Mouse (Mus musculus) kidney, embryonic 15.5 days (tissue): ENCODE measurements around the gene Cys1. TPM values are rescaled to one million over a fixed set of nuclear protein-coding genes. Genes with fewer than 3 reads are reported as not detected.

Source experiments
- ATAC-seq: fragments of 200-750 bp; cut with Nextera tagmentation; replicated peaks from 2 replicates; pipeline ENCODE4 v1.8.0; 2017; ENCODE audit warnings: moderate TSS enrichment; ENCODE audit not compliant: low FRiP score
- H3K27ac ChIP-seq: fragments of 300-500 bp; sonication (generic); 2 replicates; pipeline ENCODE4 v1.5.1; 2015; ENCODE audit warnings: mild to moderate bottlenecking, inconsistent platforms
- H3K27me3 ChIP-seq: fragments of 300-500 bp; sonication (generic); 2 replicates; pipeline ENCODE4 v1.6.1; 2015; ENCODE audit warnings: inconsistent platforms
- H3K36me3 ChIP-seq: fragments of 300-500 bp; sonication (generic); 2 replicates; pipeline ENCODE4 v1.6.1; 2015; ENCODE audit warnings: inconsistent platforms
- H3K4me1 ChIP-seq: fragments of 300-500 bp; sonication (generic); 2 replicates; pipeline ENCODE4 v1.6.1; 2015; ENCODE audit warnings: inconsistent platforms
- H3K4me2 ChIP-seq: fragments of 300-500 bp; sonication (generic); 2 replicates; pipeline ENCODE4 v1.6.1; 2015; ENCODE audit warnings: moderate library complexity, mild to moderate bottlenecking, inconsistent platforms
- H3K4me3 ChIP-seq: fragments of 300-500 bp; sonication (generic); replicated peaks from 2 replicates; pipeline ENCODE4 v1.5.1; 2015; ENCODE audit warnings: mild to moderate bottlenecking, inconsistent platforms
- H3K9ac ChIP-seq: fragments of 300-500 bp; sonication (generic); 2 replicates; pipeline ENCODE4 v1.6.1; 2015; ENCODE audit warnings: mild to moderate bottlenecking, inconsistent platforms
- H3K9me3 ChIP-seq: fragments of 300-500 bp; sonication (generic); replicated peaks from 2 replicates; pipeline ENCODE4 v1.6.1; 2016; ENCODE audit warnings: inconsistent platforms
- WGBS: fragments of 180-500 bp; shearing (Covaris S2); methylation state at CpG from one replicate; pipeline ENCODE4 v1.1.7; 2015; ENCODE audit warnings: mixed read lengths; 5-methylcytosine and 5-hydroxymethylcytosine counted together
- polyA plus RNA-seq: library from polyadenylated mRNA; unstranded; fragments of >200 nt; fragmentation: Nextera tagmentation; extraction: Ambion mirVana; gene quantifications from 2 replicates; pipeline ENCODE4 v1.2.1, GENCODE M21; 2015

The Cys1 gene
- polyA plus RNA-seq, 1 experiment from 2014 or later: 10.8 TPM

GRCm38 (mm10) chr12:24696500-24697483, 15.2 kb upstream of the Cys1 start:
- H3K9ac ChIP-seq: no peak overlapping the region
- peaks cover 3% of the 10 kb centered on the region; the same call in 1 of the 2 replicates for H3K27me3 ChIP-seq
- H3K36me3 ChIP-seq: no peaks in the 10 kb centered on the region
- peaks cover 3% of the 10 kb centered on the region for H3K4me1 ChIP-seq
- peak; percentile 93 for ATAC-seq
- WGBS: 39% methylated on average over 16 of the region's 16 CpGs
- H3K4me2 ChIP-seq: no peak overlapping the region
- H3K9me3 ChIP-seq: no peaks in the 10 kb centered on the region
- no peak overlapping the region for H3K27ac ChIP-seq
- no peak overlapping the region for H3K4me3 ChIP-seq

GRCm38 (mm10) chr12:24690351-24690750, 8.7 kb upstream of the Cys1 start:
- peak; percentile 55 for ATAC-seq
- no peaks in the 10 kb centered on the region for H3K9me3 ChIP-seq
- H3K4me2 ChIP-seq: no peak overlapping the region
- H3K4me1 ChIP-seq: peaks cover 11% of the 10 kb centered on the region
- peak overlapping the region; percentile 19 for H3K27ac ChIP-seq
- no peak overlapping the region for H3K9ac ChIP-seq
- H3K27me3 ChIP-seq: no peaks in the 10 kb centered on the region
- H3K4me3 ChIP-seq: no peak overlapping the region
- H3K36me3 ChIP-seq: no peaks in the 10 kb centered on the region
- 48% methylated on average over 3 of the region's 3 CpGs for WGBS

- no peak overlapping the region for H3K4me3 ChIP-seq
- 59% methylated on average over 11 of the region's 11 CpGs for WGBS
- no peaks in the 10 kb centered on the region for H3K9me3 ChIP-seq
- peak overlapping the region; percentile 94 for H3K27ac ChIP-seq
- no peak overlapping the region for H3K4me2 ChIP-seq
- ATAC-seq: 0 out of 2 replicates have a peak, but pooled peaks have one; percentile 19
- H3K36me3 ChIP-seq: no peaks in the 10 kb centered on the region
- H3K9ac ChIP-seq: 0 out of 2 replicates have a peak overlapping the region, but pooled peaks have one; percentile 8
- H3K27me3 ChIP-seq: peaks cover 14% of the 10 kb centered on the region
- peaks cover 37% of the 10 kb centered on the region for H3K4me1 ChIP-seq
These were observed 5.2 kb upstream of the Cys1 start for GRCm38 (mm10) chr12:24686696-24687346.

GRCm38 (mm10) chr12:24686038-24686695, 4.6 kb upstream of the Cys1 start:
- peaks cover 43% of the 10 kb centered on the region for H3K4me1 ChIP-seq
- 47% methylated on average over 6 of the region's 6 CpGs for WGBS
- no peaks in the 10 kb centered on the region for H3K36me3 ChIP-seq
- H3K4me2 ChIP-seq: peak overlapping the region; percentile 22; the same call in 1 of the 2 replicates
- no peak overlapping the region for H3K4me3 ChIP-seq
- H3K9me3 ChIP-seq: no peaks in the 10 kb centered on the region
- H3K27ac ChIP-seq: peak overlapping the region; percentile 94
- H3K9ac ChIP-seq: no peak overlapping the region
- peak; percentile 86 for ATAC-seq
- peaks cover 20% of the 10 kb centered on the region for H3K27me3 ChIP-seq

GRCm38 (mm10) chr12:24683461-24683860, 1.8 kb upstream of the Cys1 start:
- no peak for ATAC-seq
- no peak overlapping the region for H3K4me3 ChIP-seq
- H3K4me1 ChIP-seq: peaks cover 62% of the 10 kb centered on the region
- H3K27me3 ChIP-seq: peaks cover 25% of the 10 kb centered on the region
- 0 out of 2 replicates have a peak overlapping the region, but pooled peaks have one; percentile 7 for H3K27ac ChIP-seq
- no peak overlapping the region for H3K9ac ChIP-seq
- H3K9me3 ChIP-seq: no peaks in the 10 kb centered on the region
- H3K4me2 ChIP-seq: no peak overlapping the region
- WGBS: 71% methylated on average over 7 of the region's 7 CpGs
- no peaks in the 10 kb centered on the region for H3K36me3 ChIP-seq

GRCm38 (mm10) chr12:24682563-24682962, 950 bp upstream of the Cys1 start:
- H3K4me1 ChIP-seq: peaks cover 62% of the 10 kb centered on the region
- peak overlapping the region; percentile 91 for H3K4me2 ChIP-seq
- H3K9ac ChIP-seq: no peak overlapping the region
- no peaks in the 10 kb centered on the region for H3K9me3 ChIP-seq
- 42% methylated on average over 8 of the region's 8 CpGs for WGBS
- no peaks in the 10 kb centered on the region for H3K36me3 ChIP-seq
- H3K27ac ChIP-seq: peak overlapping the region; percentile 90
- H3K4me3 ChIP-seq: peak overlapping the region; percentile 4; the same call in 1 of the 2 replicates
- peaks cover 25% of the 10 kb centered on the region for H3K27me3 ChIP-seq
- no peak for ATAC-seq

- under 1% methylated on average over 61 of the region's 61 CpGs for WGBS
- Histone ChIP-seq H3K9me3 (no peaks in the 10 kb centered on the region), H3K4me1 (peaks cover 59% of the 10 kb centered on the region), H3K36me3 (no peaks in the 10 kb centered on the region; the same call in 1 of the 2 replicates), H3K4me2 (peak overlapping the region; percentile 91), H3K27me3 (peaks cover 25% of the 10 kb centered on the region), H3K9ac (peak overlapping the region; percentile 77), H3K4me3 (peak overlapping the region; percentile 68), H3K27ac (peak overlapping the region; percentile 90)
- peak; percentile 61 for ATAC-seq
These were observed 924 bp downstream of the Cys1 start for GRCm38 (mm10) chr12:24680492-24681285.

GRCm38 (mm10) chr12:24680096-24680491, 1.5 kb downstream of the Cys1 start:
- peak overlapping the region; percentile 91 for H3K4me2 ChIP-seq
- H3K27ac ChIP-seq: peak overlapping the region; percentile 90
- no peaks in the 10 kb centered on the region; the same call in 1 of the 2 replicates for H3K36me3 ChIP-seq
- 13% methylated on average over 9 of the region's 9 CpGs for WGBS
- no peaks in the 10 kb centered on the region for H3K9me3 ChIP-seq
- ATAC-seq: no peak
- H3K9ac ChIP-seq: peak overlapping the region; percentile 77
- H3K27me3 ChIP-seq: peaks cover 25% of the 10 kb centered on the region
- H3K4me3 ChIP-seq: peak overlapping the region; percentile 68
- H3K4me1 ChIP-seq: peaks cover 57% of the 10 kb centered on the region

GRCm38 (mm10) chr12:24662131-24662530, 19.5 kb downstream of the Cys1 start:
- Histone ChIP-seq H3K27ac (no peak overlapping the region), H3K4me2 (no peak overlapping the region), H3K4me3 (no peak overlapping the region), H3K9me3 (no peaks in the 10 kb centered on the region), H3K9ac (no peak overlapping the region), H3K27me3 (no peaks in the 10 kb centered on the region), H3K4me1 (no peaks in the 10 kb centered on the region), H3K36me3 (peaks cover 72% of the 10 kb centered on the region)
- ATAC-seq: no peak
- WGBS: 86% methylated on average over 5 of the region's 5 CpGs

GRCm38 (mm10) chr12:24661100-24661499, 20.5 kb downstream of the Cys1 start:
- peaks cover 73% of the 10 kb centered on the region for H3K36me3 ChIP-seq
- ATAC-seq: no peak
- no peak overlapping the region for H3K4me3 ChIP-seq
- no peak overlapping the region for H3K4me2 ChIP-seq
- no peaks in the 10 kb centered on the region for H3K27me3 ChIP-seq
- WGBS: 86% methylated on average over 4 of the region's 4 CpGs
- H3K9me3 ChIP-seq: no peaks in the 10 kb centered on the region
- H3K9ac ChIP-seq: no peak overlapping the region
- no peak overlapping the region for H3K27ac ChIP-seq
- peaks cover 8% of the 10 kb centered on the region for H3K4me1 ChIP-seq

GRCm38 (mm10) chr12:24659923-24660322, 21.7 kb downstream of the Cys1 start:
- no peak overlapping the region for H3K4me3 ChIP-seq
- H3K27me3 ChIP-seq: no peaks in the 10 kb centered on the region
- no peak overlapping the region for H3K4me2 ChIP-seq
- H3K27ac ChIP-seq: no peak overlapping the region
- peaks cover 18% of the 10 kb centered on the region for H3K4me1 ChIP-seq
- no peak for ATAC-seq
- H3K9ac ChIP-seq: no peak overlapping the region
- H3K9me3 ChIP-seq: no peaks in the 10 kb centered on the region
- peaks cover 75% of the 10 kb centered on the region for H3K36me3 ChIP-seq
- WGBS: 88% methylated on average over 9 of the region's 9 CpGs
